In genomic region chr6:29126878-29127426, GRCm38 (mm10) we compare ENCODE assay signal across 19 mouse cellular contexts. TPM values are rescaled to one million over a fixed set of nuclear protein-coding genes. Genes with fewer than 3 reads are reported as not detected.
DNase-seq lines count a peak whose midpoint lies in the region; ATAC-seq and TF ChIP-seq lines count a peak whose summit lies in the region.
"Had no signal": no experiment of that assay in that cellular context is flagged by ENCODE, and none has a peak within 500 bp of the region (broad histone marks: within the 10 kb centered on the region; RNA-seq: fewer than 3 reads in every experiment).

No protein-coding gene starts in this region.

- peak; percentile 72 for DNase-seq in kidney, postnatal 0 days (ENCODE audit: low spot score)
- DNase-seq in kidney, adult 11 months, result no peak
- DNase-seq in brain, adult 2 months (ENCODE audit: low read depth, low spot score), result peak; percentile 49
- DNase-seq in telencephalon, adult 2 months (ENCODE audit: low read depth, low spot score), result peak; percentile 31
- DNase-seq in heart, embryonic 10.5 days (ENCODE audit: low spot score), result no peak
- DNase-seq: adrenal gland, adult 2 months; adrenal gland, postnatal 10 days; adrenal gland, postnatal 25 days; cerebellum, adult 11-12 months; cerebellum, adult 2 months; cerebellum, adult 9-10 months; cerebellum, postnatal 10 days; cerebellum, postnatal 25 days had no signal

- no peak overlapping the region for H3K4me2 ChIP-seq in kidney, embryonic 14.5 days (replicated peaks; ENCODE audit: low read depth, low read length)
- no peak overlapping the region for H3K4me2 ChIP-seq in kidney, embryonic 16.5 days (replicated peaks; ENCODE audit: low read depth, low read length)
- H3K4me2 ChIP-seq in kidney, postnatal 0 days (ENCODE audit: low read length), result no peak overlapping the region
- H3K4me2 ChIP-seq: embryonic facial prominence, embryonic 12.5 days; forebrain, embryonic 13.5 days; forebrain, embryonic 15.5 days had no signal

- H3K9ac ChIP-seq in kidney, embryonic 14.5 days (ENCODE audit: low read depth, low read length), result no peak overlapping the region
- H3K9ac ChIP-seq in kidney, embryonic 16.5 days (replicated peaks; ENCODE audit: low read length), result no peak overlapping the region
- no peak overlapping the region for H3K9ac ChIP-seq in kidney, postnatal 0 days (ENCODE audit: low read depth, low read length)
- H3K9ac ChIP-seq: embryonic facial prominence, embryonic 12.5 days; forebrain, embryonic 13.5 days; forebrain, embryonic 15.5 days had no signal

- H3K9me3 ChIP-seq in kidney, embryonic 14.5 days (ENCODE audit: control insufficient read depth, low read length), result no peaks in the 10 kb centered on the region
- no peaks in the 10 kb centered on the region for H3K9me3 ChIP-seq in kidney, embryonic 16.5 days (ENCODE audit: low read length)
- H3K9me3 ChIP-seq in kidney, postnatal 0 days (replicated peaks; ENCODE audit: low read length), result no peaks in the 10 kb centered on the region
- H3K9me3 ChIP-seq in heart, embryonic 10.5 days, result no peaks in the 10 kb centered on the region
- H3K9me3 ChIP-seq: embryonic facial prominence, embryonic 10.5 days; embryonic facial prominence, embryonic 12.5 days; forebrain, embryonic 13.5 days; forebrain, embryonic 15.5 days had no signal

- no peaks in the 10 kb centered on the region for H3K4me1 ChIP-seq in kidney, embryonic 14.5 days (ENCODE audit: control insufficient read depth, insufficient read depth, low read length)
- no peaks in the 10 kb centered on the region for H3K4me1 ChIP-seq in kidney, embryonic 16.5 days (ENCODE audit: insufficient read depth, low read length)
- no peaks in the 10 kb centered on the region for H3K4me1 ChIP-seq in kidney, postnatal 0 days (replicated peaks; ENCODE audit: insufficient read depth, low read length)
- no peaks in the 10 kb centered on the region for H3K4me1 ChIP-seq in heart, embryonic 10.5 days
- H3K4me1 ChIP-seq: embryonic facial prominence, embryonic 12.5 days; forebrain, embryonic 13.5 days; forebrain, embryonic 15.5 days had no signal

- H3K27ac ChIP-seq in kidney, embryonic 14.5 days (ENCODE audit: low read depth, low read length), result no peak overlapping the region
- H3K27ac ChIP-seq in kidney, embryonic 16.5 days (ENCODE audit: low read length), result no peak overlapping the region
- H3K27ac ChIP-seq in kidney, postnatal 0 days, result no peak overlapping the region
- no peak overlapping the region for H3K27ac ChIP-seq in heart, embryonic 10.5 days
- H3K27ac ChIP-seq: embryonic facial prominence, embryonic 10.5 days; embryonic facial prominence, embryonic 12.5 days; forebrain, embryonic 13.5 days; forebrain, embryonic 15.5 days had no signal

- H3K4me3 ChIP-seq in kidney, embryonic 14.5 days (ENCODE audit: low read length), result no peak overlapping the region
- no peak overlapping the region for H3K4me3 ChIP-seq in kidney, embryonic 16.5 days (ENCODE audit: low read length)
- H3K4me3 ChIP-seq in kidney, postnatal 0 days (replicated peaks; ENCODE audit: low read depth, low read length), result no peak overlapping the region
- no peak overlapping the region for H3K4me3 ChIP-seq in heart, embryonic 10.5 days
- H3K4me3 ChIP-seq: embryonic facial prominence, embryonic 10.5 days; embryonic facial prominence, embryonic 12.5 days; forebrain, embryonic 13.5 days; forebrain, embryonic 15.5 days had no signal

- H3K27me3 ChIP-seq in kidney, embryonic 14.5 days (ENCODE audit: control insufficient read depth, insufficient read depth, low read length), result no peaks in the 10 kb centered on the region
- H3K27me3 ChIP-seq in kidney, embryonic 16.5 days (ENCODE audit: insufficient read depth, low read length), result no peaks in the 10 kb centered on the region
- no peaks in the 10 kb centered on the region for H3K27me3 ChIP-seq in kidney, postnatal 0 days (ENCODE audit: insufficient read depth, low read length)
- no peaks in the 10 kb centered on the region for H3K27me3 ChIP-seq in heart, embryonic 10.5 days (ENCODE audit: insufficient read depth, poor library complexity, severe bottlenecking)
- H3K27me3 ChIP-seq: embryonic facial prominence, embryonic 12.5 days; forebrain, embryonic 13.5 days; forebrain, embryonic 15.5 days had no signal

- 48% methylated on average over 7 of the region's 7 CpGs for WGBS in kidney, embryonic 14.5 days
- 52% methylated on average over 7 of the region's 7 CpGs for WGBS in kidney, embryonic 16.5 days
- WGBS in kidney, postnatal 0 days, result 60% methylated on average over 7 of the region's 7 CpGs
- WGBS in heart, embryonic 10.5 days, result 90% methylated on average over 7 of the region's 7 CpGs

- ATAC-seq in kidney, embryonic 14.5 days (ENCODE audit: low FRiP score, low TSS enrichment), result peak; percentile 62; the same call in 1 of the 2 replicates
- no peak for ATAC-seq in kidney, embryonic 16.5 days (ENCODE audit: low FRiP score, low TSS enrichment)
- ATAC-seq in kidney, postnatal 0 days (replicated peaks; ENCODE audit: low FRiP score, low read depth), result 0 out of 2 replicates have a peak, but pooled peaks have one; percentile 33
- ATAC-seq: forebrain, embryonic 13.5 days; forebrain, embryonic 15.5 days had no signal

- no peak for TF ChIP-seq CTCF in kidney, postnatal 0 days (IDR thresholded peaks at IDR 0.05; ENCODE audit: low read depth)

- peaks cover 63% of the 10 kb centered on the region for H3K36me3 ChIP-seq in kidney, embryonic 14.5 days (ENCODE audit: control insufficient read depth, insufficient read depth, low read length)
- peaks cover 55% of the 10 kb centered on the region for H3K36me3 ChIP-seq in kidney, embryonic 16.5 days (ENCODE audit: insufficient read depth, low read length)
- H3K36me3 ChIP-seq in kidney, postnatal 0 days (ENCODE audit: insufficient read depth, low read length), result peaks cover 41% of the 10 kb centered on the region
- peaks cover 84% of the 10 kb centered on the region for H3K36me3 ChIP-seq in heart, embryonic 10.5 days

RNA-seq across cellular contexts. Expression of gene Rbm28, which starts 37.9 kb away (rescaled TPM):
- 65.1 and 65.8 TPM in 2 replicates for polyA plus RNA-seq in kidney, embryonic 14.5 days (2014; fragmentation: Nextera tagmentation; extraction: Ambion mirVana)
- 45.9 and 53.6 TPM in 2 replicates for polyA plus RNA-seq in kidney, embryonic 16.5 days (2015; fragmentation: Nextera tagmentation; extraction: Ambion mirVana)
- polyA plus RNA-seq in kidney, postnatal 0 days (2015; fragmentation: Nextera tagmentation; extraction: Ambion mirVana), result 26.6 and 30.9 TPM in 2 replicates
- 30.0 and 44.4 TPM in 2 replicates for polyA plus RNA-seq in heart, embryonic 10.5 days (2016; fragmentation: Nextera tagmentation; extraction: Ambion mirVana)

RNA-seq across cellular contexts. Expression of gene Prrt4, which starts 52.4 kb away (rescaled TPM):
- polyA plus RNA-seq in kidney, embryonic 14.5 days (2014; fragmentation: Nextera tagmentation; extraction: Ambion mirVana), result 0.96 and 1.4 TPM in 2 replicates
- polyA plus RNA-seq in kidney, embryonic 16.5 days (2015; fragmentation: Nextera tagmentation; extraction: Ambion mirVana), result 0.71 and 1.1 TPM in 2 replicates
- 0.50 and 0.76 TPM in 2 replicates for polyA plus RNA-seq in kidney, postnatal 0 days (2015; fragmentation: Nextera tagmentation; extraction: Ambion mirVana)
- polyA plus RNA-seq in heart, embryonic 10.5 days (2016; fragmentation: Nextera tagmentation; extraction: Ambion mirVana), result 3.2 and 4.3 TPM in 2 replicates

Comparison
In these comparisons a context has a peak if more than half of its experiments do, and no peak if none do; other contexts are left out.
1. DNase-seq: peak in kidney, postnatal 0 days (single experiment), brain, adult 2 months (single experiment) and telencephalon, adult 2 months (single experiment); none in kidney, adult 11 months (single experiment) and heart, embryonic 10.5 days (single experiment).